Mouse (Mus musculus): ENCODE results near the gene Smok3b. TPM values are rescaled to one million over a fixed set of nuclear protein-coding genes. Genes with fewer than 3 reads are reported as not detected.
"Not testable (repeated sequence)": the region's sequence is repeated elsewhere in the genome, so short reads cannot be mapped to it uniquely, and the experiment has no call there.

The Smok3b gene
- polyA plus RNA-seq, 1 experiment from 2014 or later: not detected

GRCm38 (mm10) chr5:138009437-138009836 is 11.8 kb upstream of the Smok3b start:
- Histone ChIP-seq H3K4me2 (ENCODE audit: low read length) (no peak overlapping the region), H3K9me3 (ENCODE audit: control insufficient read depth, low read length) (no peaks in the 10 kb centered on the region; the same call in 1 of the 2 replicates), H3K36me3 (ENCODE audit: control insufficient read depth, insufficient read depth, low read length) (no peaks in the 10 kb centered on the region), H3K27ac (replicated peaks; ENCODE audit: low read depth, low read length) (no peak overlapping the region), H3K27me3 (ENCODE audit: control insufficient read depth, insufficient read depth, low read length) (no peaks in the 10 kb centered on the region), H3K4me1 (ENCODE audit: control insufficient read depth, insufficient read depth, low read length) (no peaks in the 10 kb centered on the region), H3K9ac (replicated peaks; ENCODE audit: low read length) (no peak overlapping the region), H3K4me3 (replicated peaks; ENCODE audit: low read depth, low read length) (no peak overlapping the region)
- ATAC-seq (ENCODE audit: low FRiP score, low TSS enrichment) (no peak), DNase-seq (no peak)
- WGBS: 90% methylated on average over 5 of the region's 5 CpGs

GRCm38 (mm10) chr5:138012382-138012781 is 8.8 kb upstream of the Smok3b start:
- Histone ChIP-seq H3K36me3 (ENCODE audit: control insufficient read depth, insufficient read depth, low read length) (no peaks in the 10 kb centered on the region), H3K27me3 (ENCODE audit: control insufficient read depth, insufficient read depth, low read length) (no peaks in the 10 kb centered on the region), H3K4me3 (replicated peaks; ENCODE audit: low read depth, low read length) (no peak overlapping the region), H3K27ac (replicated peaks; ENCODE audit: low read depth, low read length) (no peak overlapping the region), H3K4me2 (ENCODE audit: low read length) (no peak overlapping the region), H3K9ac (replicated peaks; ENCODE audit: low read length) (no peak overlapping the region), H3K4me1 (ENCODE audit: control insufficient read depth, insufficient read depth, low read length) (no peaks in the 10 kb centered on the region), H3K9me3 (ENCODE audit: control insufficient read depth, low read length) (no peaks in the 10 kb centered on the region)
- DNase-seq (no peak), ATAC-seq (ENCODE audit: low FRiP score, low TSS enrichment) (no peak)
- WGBS: 96% methylated on average over 5 of the region's 5 CpGs

GRCm38 (mm10) chr5:138016530-138016929 is 4.7 kb upstream of the Smok3b start:
- H3K9me3 ChIP-seq (ENCODE audit: control insufficient read depth, low read length): no peaks in the 10 kb centered on the region
- H3K4me2 ChIP-seq (ENCODE audit: low read length): no peak overlapping the region
- H3K27ac ChIP-seq (replicated peaks; ENCODE audit: low read depth, low read length): no peak overlapping the region
- H3K36me3 ChIP-seq (ENCODE audit: control insufficient read depth, insufficient read depth, low read length): no peaks in the 10 kb centered on the region
- ATAC-seq (ENCODE audit: low FRiP score, low TSS enrichment): no peak
- no peaks in the 10 kb centered on the region for H3K27me3 ChIP-seq (ENCODE audit: control insufficient read depth, insufficient read depth, low read length)
- no peak overlapping the region for H3K4me3 ChIP-seq (replicated peaks; ENCODE audit: low read depth, low read length)
- DNase-seq: no peak
- no peaks in the 10 kb centered on the region for H3K4me1 ChIP-seq (ENCODE audit: control insufficient read depth, insufficient read depth, low read length)
- no peak overlapping the region for H3K9ac ChIP-seq (replicated peaks; ENCODE audit: low read length)
- WGBS: 90% methylated on average over 2 of the region's 2 CpGs

GRCm38 (mm10) chr5:138016997-138017396 is 4.2 kb upstream of the Smok3b start:
- no peaks in the 10 kb centered on the region for H3K36me3 ChIP-seq (ENCODE audit: control insufficient read depth, insufficient read depth, low read length)
- H3K4me2 ChIP-seq (ENCODE audit: low read length): no peak overlapping the region
- no peaks in the 10 kb centered on the region for H3K27me3 ChIP-seq (ENCODE audit: control insufficient read depth, insufficient read depth, low read length)
- H3K9me3 ChIP-seq (ENCODE audit: control insufficient read depth, low read length): no peaks in the 10 kb centered on the region
- no peaks in the 10 kb centered on the region for H3K4me1 ChIP-seq (ENCODE audit: control insufficient read depth, insufficient read depth, low read length)
- H3K27ac ChIP-seq (replicated peaks; ENCODE audit: low read depth, low read length): no peak overlapping the region
- DNase-seq: no peak
- no peak for ATAC-seq (ENCODE audit: low FRiP score, low TSS enrichment)
- no peak overlapping the region for H3K4me3 ChIP-seq (replicated peaks; ENCODE audit: low read depth, low read length)
- H3K9ac ChIP-seq (replicated peaks; ENCODE audit: low read length): no peak overlapping the region

DNA sequence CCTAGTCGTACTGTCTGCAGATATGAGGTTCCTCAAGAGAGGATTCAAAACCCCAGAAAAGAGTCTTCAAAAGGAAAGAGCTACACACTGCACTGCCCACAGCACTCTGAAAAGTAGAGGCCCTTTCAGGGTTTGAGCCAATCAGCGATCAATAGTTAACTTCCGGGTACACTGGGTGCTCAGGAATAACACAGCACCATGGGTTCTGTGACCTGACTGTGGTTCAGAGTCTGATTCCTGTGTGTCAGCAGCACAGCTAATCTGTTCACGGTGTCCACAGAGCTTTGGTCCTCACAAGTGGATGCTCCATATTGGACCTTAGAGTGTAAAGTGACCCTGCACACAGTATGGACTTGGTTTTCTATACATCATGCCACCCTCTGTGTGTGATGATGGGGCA is 1.7 kb upstream of the Smok3b start:
- not testable (repeated sequence) for ATAC-seq (ENCODE audit: low FRiP score, low TSS enrichment); H3K27ac ChIP-seq (replicated peaks; ENCODE audit: low read depth, low read length); H3K4me3 ChIP-seq (replicated peaks; ENCODE audit: low read depth, low read length); H3K27me3 ChIP-seq (ENCODE audit: control insufficient read depth, insufficient read depth, low read length); H3K4me2 ChIP-seq (ENCODE audit: low read length); H3K4me1 ChIP-seq (ENCODE audit: control insufficient read depth, insufficient read depth, low read length); DNase-seq; H3K9me3 ChIP-seq (ENCODE audit: control insufficient read depth, low read length); H3K36me3 ChIP-seq (ENCODE audit: control insufficient read depth, insufficient read depth, low read length); H3K9ac ChIP-seq (replicated peaks; ENCODE audit: low read length)
- WGBS: 89% methylated on average over 3 of the region's 4 CpGs

GRCm38 (mm10) chr5:138052894-138053293 is 31.7 kb downstream of the Smok3b start, which contains the start of gene Smok3c:
TSS of gene Smok3c (plus strand) at chr5:138053194.
- DNase-seq; H3K9me3 ChIP-seq (ENCODE audit: control insufficient read depth, low read length); H3K4me2 ChIP-seq (ENCODE audit: low read length); H3K36me3 ChIP-seq (ENCODE audit: control insufficient read depth, insufficient read depth, low read length); H3K27me3 ChIP-seq (ENCODE audit: control insufficient read depth, insufficient read depth, low read length); H3K9ac ChIP-seq (replicated peaks; ENCODE audit: low read length); H3K4me3 ChIP-seq (replicated peaks; ENCODE audit: low read depth, low read length); H3K4me1 ChIP-seq (ENCODE audit: control insufficient read depth, insufficient read depth, low read length); ATAC-seq (ENCODE audit: low FRiP score, low TSS enrichment); H3K27ac ChIP-seq (replicated peaks; ENCODE audit: low read depth, low read length): not testable (repeated sequence)
- no CpG with 5 or more reads among the region's 5 CpGs for WGBS

- Histone ChIP-seq H3K9me3 (ENCODE audit: control insufficient read depth, low read length) (no peaks in the 10 kb centered on the region), H3K4me1 (ENCODE audit: control insufficient read depth, insufficient read depth, low read length) (no peaks in the 10 kb centered on the region), H3K4me2 (ENCODE audit: low read length) (no peak overlapping the region), H3K4me3 (replicated peaks; ENCODE audit: low read depth, low read length) (no peak overlapping the region), H3K36me3 (ENCODE audit: control insufficient read depth, insufficient read depth, low read length) (no peaks in the 10 kb centered on the region), H3K27me3 (ENCODE audit: control insufficient read depth, insufficient read depth, low read length) (no peaks in the 10 kb centered on the region), H3K27ac (replicated peaks; ENCODE audit: low read depth, low read length) (no peak overlapping the region), H3K9ac (replicated peaks; ENCODE audit: low read length) (no peak overlapping the region)
- ATAC-seq (ENCODE audit: low FRiP score, low TSS enrichment): no peak
- DNase-seq: no peak
- 88% methylated on average over 4 of the region's 4 CpGs for WGBS
Observed at GRCm38 (mm10) chr5:138073803-138074202, 52.6 kb downstream of the Smok3b start.

GRCm38 (mm10) chr5:138075684-138076083 is 54.5 kb downstream of the Smok3b start:
- H3K9me3 ChIP-seq (ENCODE audit: control insufficient read depth, low read length): no peaks in the 10 kb centered on the region
- 82% methylated on average over 3 of the region's 3 CpGs for WGBS
- H3K4me2 ChIP-seq (ENCODE audit: low read length): no peak overlapping the region
- DNase-seq (no peak), ATAC-seq (ENCODE audit: low FRiP score, low TSS enrichment) (no peak)
- no peak overlapping the region for H3K4me3 ChIP-seq (replicated peaks; ENCODE audit: low read depth, low read length)
- H3K27me3 ChIP-seq (ENCODE audit: control insufficient read depth, insufficient read depth, low read length): no peaks in the 10 kb centered on the region
- H3K9ac ChIP-seq (replicated peaks; ENCODE audit: low read length): no peak overlapping the region
- H3K4me1 ChIP-seq (ENCODE audit: control insufficient read depth, insufficient read depth, low read length): no peaks in the 10 kb centered on the region
- H3K36me3 ChIP-seq (ENCODE audit: control insufficient read depth, insufficient read depth, low read length): no peaks in the 10 kb centered on the region
- no peak overlapping the region for H3K27ac ChIP-seq (replicated peaks; ENCODE audit: low read depth, low read length)

- no peak overlapping the region for H3K4me2 ChIP-seq (ENCODE audit: low read length)
- no peak for ATAC-seq (ENCODE audit: low FRiP score, low TSS enrichment)
- H3K27ac ChIP-seq (replicated peaks; ENCODE audit: low read depth, low read length): no peak overlapping the region
- no peak overlapping the region for H3K9ac ChIP-seq (replicated peaks; ENCODE audit: low read length)
- no peaks in the 10 kb centered on the region for H3K9me3 ChIP-seq (ENCODE audit: control insufficient read depth, low read length)
- DNase-seq: no peak
- H3K4me1 ChIP-seq (ENCODE audit: control insufficient read depth, insufficient read depth, low read length): no peaks in the 10 kb centered on the region
- H3K36me3 ChIP-seq (ENCODE audit: control insufficient read depth, insufficient read depth, low read length): no peaks in the 10 kb centered on the region
- 59% methylated on average over 2 of the region's 2 CpGs for WGBS
- no peaks in the 10 kb centered on the region for H3K27me3 ChIP-seq (ENCODE audit: control insufficient read depth, insufficient read depth, low read length)
- no peak overlapping the region for H3K4me3 ChIP-seq (replicated peaks; ENCODE audit: low read depth, low read length)
Observed at GRCm38 (mm10) chr5:138076148-138076547, 54.9 kb downstream of the Smok3b start.

Measured in midbrain, embryonic 14.5 days (tissue).